Mouse (Mus musculus): ENCODE data around the gene Kif16b.

Kif16b gene

GRCm38 (mm10) chr2:142875936-142876335, 25.4 kb downstream of the Kif16b start:
- no peak for DNase-seq (ENCODE audit: low spot score in 2 of 2)

GRCm38 (mm10) chr2:142874562-142874961, 26.8 kb downstream of the Kif16b start:
- DNase-seq (ENCODE audit: low spot score in 2 of 2): no peak

GRCm38 (mm10) chr2:142870055-142870454, 31.3 kb downstream of the Kif16b start:
- no peak for DNase-seq (ENCODE audit: low spot score in 2 of 2)

- DNase-seq (ENCODE audit: low spot score in 2 of 2): no peak
Measured at GRCm38 (mm10) chr2:142867481-142867880, 33.9 kb downstream of the Kif16b start.

- no peak for DNase-seq (ENCODE audit: low spot score in 2 of 2)
Measured at GRCm38 (mm10) chr2:142860994-142861393, 40.3 kb downstream of the Kif16b start.

GRCm38 (mm10) chr2:142859452-142859851, 41.9 kb downstream of the Kif16b start:
- DNase-seq (ENCODE audit: low spot score in 2 of 2): peak in 1 of 2 experiments; percentile 25

GRCm38 (mm10) chr2:142838775-142839174, 62.6 kb downstream of the Kif16b start:
- DNase-seq (ENCODE audit: low spot score in 2 of 2): no peak

- no peak for DNase-seq (ENCODE audit: low spot score in 2 of 2)
Measured at GRCm38 (mm10) chr2:142838118-142838517, 63.2 kb downstream of the Kif16b start.

- DNase-seq (ENCODE audit: low spot score in 2 of 2): no peak
Measured at GRCm38 (mm10) chr2:142834751-142835150, 66.6 kb downstream of the Kif16b start.

GRCm38 (mm10) chr2:142832617-142833422, 68.5 kb downstream of the Kif16b start:
- no peak for DNase-seq (ENCODE audit: low spot score in 2 of 2)

GRCm38 (mm10) chr2:142813033-142813432, 88.3 kb downstream of the Kif16b start:
- peak in 1 of 2 experiments; percentile 11 for DNase-seq (ENCODE audit: low spot score in 2 of 2)

GRCm38 (mm10) chr2:142803760-142804448, 97.4 kb downstream of the Kif16b start:
- no peak for DNase-seq (ENCODE audit: low spot score in 2 of 2)

- no peak for DNase-seq (ENCODE audit: low spot score in 2 of 2)
Measured at GRCm38 (mm10) chr2:142797310-142797709, 104.0 kb downstream of the Kif16b start.

- no peak for DNase-seq (ENCODE audit: low spot score in 2 of 2)
Measured at GRCm38 (mm10) chr2:142775358-142775757, 126.0 kb downstream of the Kif16b start.

- DNase-seq (ENCODE audit: low spot score in 2 of 2): no peak
Measured at GRCm38 (mm10) chr2:142774752-142775151, 126.6 kb downstream of the Kif16b start.

GRCm38 (mm10) chr2:142769647-142770121, 131.6 kb downstream of the Kif16b start:
- DNase-seq (ENCODE audit: low spot score in 2 of 2): no peak

GRCm38 (mm10) chr2:142764276-142764675, 137.1 kb downstream of the Kif16b start:
- DNase-seq (ENCODE audit: low spot score in 2 of 2): no peak

- DNase-seq (ENCODE audit: low spot score in 2 of 2): no peak
Measured at GRCm38 (mm10) chr2:142760843-142761242, 140.5 kb downstream of the Kif16b start.

- no peak for DNase-seq (ENCODE audit: low spot score in 2 of 2)
Measured at GRCm38 (mm10) chr2:142759192-142759591, 142.1 kb downstream of the Kif16b start.

- DNase-seq (ENCODE audit: low spot score in 2 of 2): no peak
Measured at GRCm38 (mm10) chr2:142758091-142758765, 143.1 kb downstream of the Kif16b start.

GRCm38 (mm10) chr2:142739338-142739737, 162.0 kb downstream of the Kif16b start:
- no peak for DNase-seq (ENCODE audit: low spot score in 2 of 2)

GRCm38 (mm10) chr2:142738488-142738887, 162.8 kb downstream of the Kif16b start:
- no peak for DNase-seq (ENCODE audit: low spot score in 2 of 2)

Measured in thymus, postnatal 10 days (tissue).